Mouse (Mus musculus) frontal cortex, postnatal 25 days (tissue): ENCODE results near the gene Mllt6.
"Not testable (repeated sequence)": the region's sequence is repeated elsewhere in the genome, so short reads cannot be mapped to it uniquely, and the experiment has no call there.

Source experiments
- DNase-seq, 2 experiments: peaks; one replicate each; pipeline ENCODE4 v3.0.0; 2022; ENCODE audit warnings: low spot score in 2 of 2

The Mllt6 gene

DNA sequence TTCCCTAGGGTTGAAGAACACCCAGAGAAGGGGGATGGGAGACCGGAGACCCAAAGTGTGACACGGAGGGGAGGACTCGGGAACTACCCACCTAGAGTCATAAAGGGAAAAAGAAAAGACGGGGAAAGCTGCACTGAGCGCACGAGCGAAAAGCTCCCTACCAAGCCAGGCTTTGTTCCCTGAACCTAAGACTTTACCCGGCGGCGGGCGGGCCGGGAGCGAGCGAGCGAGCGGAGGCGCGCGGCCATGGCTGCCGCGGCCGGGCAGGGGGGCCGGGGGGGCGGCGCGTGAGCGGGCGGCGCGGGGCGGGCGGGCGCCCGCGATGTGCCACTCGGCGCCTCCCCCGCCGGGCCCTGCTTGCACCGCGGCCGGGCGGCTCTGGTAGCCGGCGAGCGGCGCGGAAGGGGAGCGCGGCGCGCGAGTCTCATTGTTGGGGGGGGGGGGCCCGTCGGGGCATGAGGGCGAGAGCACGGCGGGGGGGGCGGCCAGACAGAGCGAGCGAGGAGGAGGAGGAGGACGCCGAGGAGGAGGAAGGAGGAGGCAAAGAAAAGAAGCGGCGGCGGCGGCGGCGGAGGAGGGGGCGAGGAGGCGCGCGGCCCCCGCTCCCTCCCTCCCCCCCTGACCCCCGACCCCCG is at the start of gene Mllt6:
TSS of gene Mllt6 (plus strand) at position 522 of the 635 bp plus-strand sequence.
- DNase-seq, result no peak

DNA sequence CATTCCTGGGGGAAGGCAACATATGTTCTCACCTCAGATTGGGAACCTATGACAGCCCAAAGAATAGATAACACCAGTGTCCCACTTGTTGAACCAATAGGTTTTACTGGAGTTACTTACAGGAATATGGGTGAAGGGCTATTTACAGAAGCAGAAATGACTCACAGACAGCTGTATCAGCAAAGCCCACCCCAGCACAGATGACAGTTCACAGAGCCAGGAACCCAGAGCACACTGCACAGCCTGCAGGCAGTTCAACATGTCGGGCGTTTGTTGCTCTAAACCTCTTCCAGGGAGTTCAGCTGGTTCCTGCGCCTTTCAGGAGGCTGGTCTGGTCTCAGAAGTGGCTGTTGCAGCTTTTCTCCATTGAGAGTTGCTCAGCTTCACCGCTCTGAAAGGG is 47.9 kb upstream of the Mllt6 start:
- no peak for DNase-seq

DNA sequence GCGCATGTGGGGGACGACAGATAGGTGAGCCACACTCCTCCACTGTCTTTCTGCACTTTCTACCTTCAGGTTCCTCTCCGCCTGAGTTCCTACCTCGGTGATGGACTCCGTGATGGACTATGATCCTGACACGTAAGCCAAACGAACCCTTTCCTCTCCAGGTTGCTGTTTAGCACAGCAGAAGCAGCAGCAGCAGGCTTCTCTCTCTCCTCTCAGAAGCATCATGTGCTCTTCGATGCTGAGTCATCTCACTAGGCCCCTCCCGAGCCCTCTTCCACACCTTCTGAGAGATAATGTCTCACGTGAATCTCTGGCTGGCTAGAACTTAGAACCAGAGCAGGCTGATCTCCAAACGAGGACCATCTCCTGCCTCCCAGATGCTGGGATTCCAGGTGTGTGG is 44.8 kb upstream of the Mllt6 start:
- no peak for DNase-seq

- peak; percentile 65 to 67 for DNase-seq
Measured at GRCm38 (mm10) chr11:97619391-97619795, 43.8 kb upstream of the Mllt6 start.

GRCm38 (mm10) chr11:97622440-97622839 is 40.8 kb upstream of the Mllt6 start:
- peak in 1 of 2 experiments; percentile 75 for DNase-seq

DNA sequence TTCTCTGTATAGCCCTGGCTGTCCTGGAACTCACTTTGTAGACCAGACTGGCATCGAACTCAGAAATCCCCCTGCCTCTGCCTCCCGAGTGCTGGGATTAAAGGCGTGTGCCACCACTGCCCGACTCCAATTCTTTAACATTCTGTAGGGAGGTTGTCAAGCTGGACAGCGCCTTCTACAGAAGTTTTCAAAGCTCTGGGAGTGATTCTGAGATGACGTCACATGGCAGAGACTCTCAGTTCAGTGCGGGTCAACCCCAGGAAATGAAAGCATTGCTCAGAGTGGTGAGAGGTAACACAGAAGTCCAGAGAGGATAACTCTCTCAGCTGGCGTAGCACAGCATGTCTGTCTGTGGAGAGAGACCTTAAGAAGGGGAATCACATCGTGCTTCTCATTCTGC is 40.0 kb upstream of the Mllt6 start:
- no peak for DNase-seq

DNA sequence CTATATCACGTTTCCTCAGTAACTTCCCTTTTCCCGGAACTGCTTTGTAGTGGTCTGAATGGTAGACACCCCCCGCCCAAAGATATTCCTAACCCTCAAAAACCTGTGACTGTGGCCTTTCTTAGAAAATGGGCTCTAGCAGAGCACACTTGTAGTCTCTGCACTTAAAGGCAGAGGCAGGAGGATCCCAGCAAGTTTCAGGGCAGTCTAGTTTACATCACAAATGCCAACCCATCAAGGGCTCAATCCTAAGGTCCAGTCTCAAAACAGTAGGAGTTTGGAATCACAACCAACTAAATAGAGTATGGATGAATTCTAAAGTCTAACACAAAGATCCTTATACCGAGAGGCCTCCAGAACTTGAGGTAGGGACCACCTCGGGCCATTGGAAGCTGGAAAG is 37.7 kb upstream of the Mllt6 start:
- DNase-seq, result no peak

DNA sequence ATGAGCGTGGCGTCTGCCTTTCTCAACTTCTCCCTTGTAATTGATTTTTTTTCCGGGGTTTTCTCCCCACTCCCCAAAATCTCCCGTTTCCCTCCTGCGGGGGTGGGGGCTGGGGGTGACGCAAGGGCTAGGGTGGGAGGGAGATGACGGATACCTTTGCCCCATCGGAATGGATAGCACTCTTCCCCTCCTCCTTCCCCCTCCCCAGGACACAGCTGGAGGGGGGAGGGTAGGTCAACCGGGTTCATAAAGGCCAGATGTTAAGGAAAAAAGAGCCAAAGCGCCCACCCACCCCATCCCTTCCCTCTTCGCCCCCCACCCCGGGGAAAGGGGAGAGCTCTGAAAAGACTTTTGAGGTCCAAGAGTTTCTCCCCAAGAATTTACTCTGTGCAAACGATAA is 36.8 kb upstream of the Mllt6 start:
- no peak for DNase-seq

- no peak for DNase-seq
Measured at GRCm38 (mm10) chr11:97626850-97627249, 36.4 kb upstream of the Mllt6 start.

GRCm38 (mm10) chr11:97627556-97628302 is 35.5 kb upstream of the Mllt6 start:
- DNase-seq, result no peak

- no peak for DNase-seq
Measured at GRCm38 (mm10) chr11:97628303-97628567, 35.0 kb upstream of the Mllt6 start.

GRCm38 (mm10) chr11:97628568-97629518 is 34.4 kb upstream of the Mllt6 start:
- no peak for DNase-seq

GRCm38 (mm10) chr11:97629576-97629975 is 33.6 kb upstream of the Mllt6 start, which contains the start of gene Epop:
Gene Epop (minus strand): TSS chr11:97629702.
- peak; percentile 75 to 88 for DNase-seq

GRCm38 (mm10) chr11:97631046-97631445 is 32.2 kb upstream of the Mllt6 start:
- DNase-seq, result no peak

DNA sequence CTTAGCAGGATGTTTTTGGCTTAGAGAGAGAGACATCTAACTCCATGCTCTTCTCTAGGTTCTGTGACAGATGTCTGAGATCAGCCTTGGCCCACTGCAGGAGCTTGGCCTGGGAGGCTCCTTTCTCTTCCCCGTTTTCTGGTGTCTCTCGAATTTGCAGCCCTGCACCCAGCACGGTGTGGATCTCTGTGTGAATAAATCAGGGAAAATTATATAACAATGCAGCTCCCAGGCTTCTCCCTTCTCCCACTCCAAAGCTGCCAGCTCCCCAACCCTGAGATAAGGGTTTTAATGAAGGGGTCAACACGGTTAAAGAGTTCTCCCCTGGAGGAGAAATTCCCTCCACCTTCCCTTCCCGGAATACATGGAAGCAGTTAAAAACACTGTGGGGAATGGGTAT is 31.7 kb upstream of the Mllt6 start:
- no peak for DNase-seq

DNA sequence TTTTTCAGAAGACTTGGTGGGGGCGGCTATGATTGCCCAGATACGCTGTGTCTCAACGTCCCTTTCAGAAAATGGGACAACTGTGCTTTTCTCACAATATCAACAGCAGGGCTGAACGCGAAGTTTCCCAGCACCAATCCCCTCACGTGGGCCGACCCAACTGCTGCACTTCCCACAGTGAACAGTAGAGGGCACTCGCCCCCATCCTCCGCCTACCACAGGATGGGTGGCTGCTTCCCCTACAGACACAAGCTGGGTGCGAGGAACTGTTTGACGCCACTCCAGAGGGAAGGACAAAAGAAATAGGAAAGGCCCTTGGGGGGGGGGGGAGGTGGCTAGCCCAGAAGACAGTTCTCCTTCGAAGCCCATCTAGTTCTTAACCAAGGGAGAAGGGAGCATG is 31.3 kb upstream of the Mllt6 start:
- DNase-seq, result peak; percentile 76 to 81

- not testable (repeated sequence) for DNase-seq
Measured at GRCm38 (mm10) chr11:97632440-97632839, 30.8 kb upstream of the Mllt6 start.

GRCm38 (mm10) chr11:97635468-97636019 is 27.7 kb upstream of the Mllt6 start:
- DNase-seq, result no peak

- DNase-seq, result peak; percentile 42 to 56
Measured at GRCm38 (mm10) chr11:97641668-97642067, 21.5 kb upstream of the Mllt6 start.

- DNase-seq, result no peak
Measured at GRCm38 (mm10) chr11:97642746-97643145, 20.5 kb upstream of the Mllt6 start.

GRCm38 (mm10) chr11:97643380-97644055 is 19.7 kb upstream of the Mllt6 start:
- DNase-seq, result no peak

- DNase-seq, result peak in 1 of 2 experiments; percentile 46
Measured at GRCm38 (mm10) chr11:97644834-97645233, 18.4 kb upstream of the Mllt6 start.
